Mouse (Mus musculus) kidney, embryonic 15.5 days (tissue): Measurements from ENCODE around the gene G3bp2. TPM values are rescaled to one million over a fixed set of nuclear protein-coding genes. Genes with fewer than 3 reads are reported as not detected.
"Not testable (repeated sequence)": the region's sequence is repeated elsewhere in the genome, so short reads cannot be mapped to it uniquely, and the experiment has no call there.

ENCODE experiments used
- ATAC-seq: fragments of 200-750 bp; cut with Nextera tagmentation; replicated peaks from 2 replicates; pipeline ENCODE4 v1.8.0; 2017; ENCODE audit warnings: moderate TSS enrichment; ENCODE audit not compliant: low FRiP score
- H3K27ac ChIP-seq: fragments of 300-500 bp; sonication (generic); 2 replicates; pipeline ENCODE4 v1.5.1; 2015; ENCODE audit warnings: mild to moderate bottlenecking, inconsistent platforms
- H3K27me3 ChIP-seq: fragments of 300-500 bp; sonication (generic); 2 replicates; pipeline ENCODE4 v1.6.1; 2015; ENCODE audit warnings: inconsistent platforms
- H3K36me3 ChIP-seq: fragments of 300-500 bp; sonication (generic); 2 replicates; pipeline ENCODE4 v1.6.1; 2015; ENCODE audit warnings: inconsistent platforms
- H3K4me1 ChIP-seq: fragments of 300-500 bp; sonication (generic); 2 replicates; pipeline ENCODE4 v1.6.1; 2015; ENCODE audit warnings: inconsistent platforms
- H3K4me2 ChIP-seq: fragments of 300-500 bp; sonication (generic); 2 replicates; pipeline ENCODE4 v1.6.1; 2015; ENCODE audit warnings: moderate library complexity, mild to moderate bottlenecking, inconsistent platforms
- H3K4me3 ChIP-seq: fragments of 300-500 bp; sonication (generic); replicated peaks from 2 replicates; pipeline ENCODE4 v1.5.1; 2015; ENCODE audit warnings: mild to moderate bottlenecking, inconsistent platforms
- H3K9ac ChIP-seq: fragments of 300-500 bp; sonication (generic); 2 replicates; pipeline ENCODE4 v1.6.1; 2015; ENCODE audit warnings: mild to moderate bottlenecking, inconsistent platforms
- H3K9me3 ChIP-seq: fragments of 300-500 bp; sonication (generic); replicated peaks from 2 replicates; pipeline ENCODE4 v1.6.1; 2016; ENCODE audit warnings: inconsistent platforms
- WGBS: fragments of 180-500 bp; shearing (Covaris S2); methylation state at CpG from one replicate; pipeline ENCODE4 v1.1.7; 2015; ENCODE audit warnings: mixed read lengths; 5-methylcytosine and 5-hydroxymethylcytosine counted together
- polyA plus RNA-seq: library from polyadenylated mRNA; unstranded; fragments of >200 nt; fragmentation: Nextera tagmentation; extraction: Ambion mirVana; gene quantifications from 2 replicates; pipeline ENCODE4 v1.2.1, GENCODE M21; 2015

G3bp2 gene
- 174 and 191 TPM in 2 replicates for polyA plus RNA-seq

DNA sequence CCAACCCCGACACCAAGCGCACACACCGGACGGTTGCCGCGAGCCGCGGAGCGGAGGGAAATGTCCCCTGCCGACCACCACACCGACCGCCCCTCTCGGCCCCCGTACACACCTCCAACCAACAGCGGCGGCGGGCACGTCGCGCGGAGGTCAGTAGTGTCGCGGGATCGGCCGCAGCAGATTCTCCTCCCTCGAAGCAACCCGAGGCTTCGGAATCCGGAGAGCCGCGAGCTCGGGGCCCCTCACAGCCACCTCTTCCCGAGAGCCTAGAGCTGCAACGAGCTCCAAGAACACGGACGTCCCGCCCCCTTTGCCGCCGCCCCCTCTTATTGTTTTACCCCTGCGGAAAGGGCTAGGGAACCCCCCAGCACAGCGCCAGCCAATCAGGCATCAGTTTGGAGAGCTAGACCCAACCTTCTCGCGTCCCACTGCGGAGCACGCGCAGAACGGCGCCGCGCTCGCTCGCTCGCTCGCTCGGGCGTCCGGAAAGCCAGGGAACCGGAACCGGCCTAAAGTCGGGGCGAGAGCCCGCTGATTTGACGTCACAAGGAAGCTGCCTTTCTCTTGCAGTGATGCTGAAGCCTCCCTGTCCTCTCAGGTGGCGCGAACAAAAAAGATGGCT is at the start of gene G3bp2:
Gene G3bp2, minus strand, starts transcription at position 303 of the 622 bp plus-strand sequence.
- WGBS, result under 1% methylated on average over 65 of the region's 65 CpGs
- H3K9ac ChIP-seq, result peak within 1 kb of the TSS; percentile 98
- ATAC-seq, result peak; percentile 99

DNA sequence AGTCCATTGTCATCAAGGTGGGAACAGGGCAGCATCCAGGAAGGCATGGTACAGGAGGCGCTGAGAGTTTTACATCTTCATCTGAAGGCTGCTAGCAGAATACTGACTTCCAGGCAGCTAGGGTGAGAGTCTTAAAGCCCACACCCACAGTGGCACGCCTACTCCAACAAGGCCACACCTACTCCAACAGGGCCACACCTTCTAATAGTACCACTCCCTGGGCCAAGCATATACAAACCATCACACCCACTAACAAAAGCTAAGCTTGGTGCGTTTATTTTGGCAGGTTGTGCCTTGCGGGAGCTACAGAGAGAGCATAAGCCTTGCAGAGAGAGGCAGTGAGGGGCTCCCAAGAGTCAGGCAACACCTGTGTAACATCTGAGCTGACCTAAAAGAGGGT is 49.5 kb upstream of the G3bp2 start:
- not testable (repeated sequence) for H3K36me3 ChIP-seq, H3K4me3 ChIP-seq, ATAC-seq, H3K9ac ChIP-seq, H3K4me2 ChIP-seq, H3K9me3 ChIP-seq, H3K27me3 ChIP-seq, H3K27ac ChIP-seq
- WGBS, result 68% methylated on average over 4 of the region's 4 CpGs
- peaks cover 13% of the 10 kb centered on the region for H3K4me1 ChIP-seq

More for the DNA sequence above, at the start of gene G3bp2:
- H3K4me2 ChIP-seq, result peak within 1 kb of the TSS; percentile 70
- peak within 1 kb of the TSS; percentile 99 for H3K27ac ChIP-seq
- no peaks in the 10 kb centered on the region for H3K9me3 ChIP-seq
- H3K4me3 ChIP-seq, result peak within 1 kb of the TSS; percentile 88
- H3K4me1 ChIP-seq, result peaks cover 32% of the 10 kb centered on the region
- H3K27me3 ChIP-seq, result no peaks in the 10 kb centered on the region
- no peaks in the 10 kb centered on the region for H3K36me3 ChIP-seq

DNA sequence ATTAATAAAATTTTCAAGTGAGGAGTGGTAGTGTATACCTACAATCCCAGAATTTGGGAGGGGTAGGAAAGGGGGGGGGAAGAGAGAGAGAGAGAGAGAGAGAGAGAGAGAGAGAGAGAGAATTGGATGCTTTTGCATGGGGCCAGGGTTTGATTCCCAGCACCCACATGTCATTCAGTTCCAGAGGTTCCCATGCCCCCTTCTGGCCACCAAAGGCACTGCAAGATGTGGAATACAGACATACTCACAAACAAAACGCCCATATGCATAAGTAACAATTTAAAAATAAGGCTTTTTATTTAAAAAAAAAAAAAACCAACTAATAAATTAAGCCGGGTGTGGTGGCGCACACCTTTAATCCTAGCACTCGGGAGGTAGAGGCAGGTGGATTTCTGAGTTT is 48.6 kb upstream of the G3bp2 start:
- H3K9ac ChIP-seq, result no peak overlapping the region
- no peak overlapping the region for H3K27ac ChIP-seq
- H3K4me2 ChIP-seq, result no peak overlapping the region
- peaks cover 13% of the 10 kb centered on the region for H3K4me1 ChIP-seq
- no peak for ATAC-seq
- H3K27me3 ChIP-seq, result no peaks in the 10 kb centered on the region
- 91% methylated on average over 4 of the region's 4 CpGs for WGBS
- H3K4me3 ChIP-seq, result no peak overlapping the region
- no peaks in the 10 kb centered on the region for H3K9me3 ChIP-seq
- H3K36me3 ChIP-seq, result no peaks in the 10 kb centered on the region

DNA sequence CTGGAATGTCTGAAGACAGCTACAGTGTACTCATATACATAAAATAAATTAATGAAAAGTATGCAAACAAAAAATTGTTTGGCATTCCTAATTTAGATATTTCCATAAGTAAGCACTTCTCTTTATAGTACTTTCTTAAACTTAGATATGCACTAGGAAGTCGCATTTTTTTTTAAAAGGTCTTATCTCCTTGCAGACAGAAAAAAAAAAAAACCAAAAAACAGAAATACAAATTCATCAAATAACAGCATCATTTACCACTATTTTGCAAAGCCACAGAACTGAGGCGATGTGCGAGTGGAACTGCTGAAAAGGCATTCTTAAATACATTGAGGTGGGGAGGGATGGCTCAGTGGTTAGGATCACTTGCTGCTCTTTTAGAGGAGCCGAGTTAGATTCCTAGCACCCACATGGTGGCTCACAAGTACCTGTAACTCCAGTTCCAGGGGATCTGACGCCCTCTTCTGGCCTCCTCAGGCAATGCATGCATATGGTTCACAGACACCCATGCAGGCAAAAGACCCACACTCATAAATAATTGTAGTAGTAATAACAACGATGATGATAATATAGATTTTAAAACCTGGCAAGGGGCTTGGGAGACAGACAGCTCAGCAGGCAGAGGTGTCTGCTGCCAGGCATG is 46.6 kb upstream of the G3bp2 start:
- no peaks in the 10 kb centered on the region for H3K27me3 ChIP-seq

DNA sequence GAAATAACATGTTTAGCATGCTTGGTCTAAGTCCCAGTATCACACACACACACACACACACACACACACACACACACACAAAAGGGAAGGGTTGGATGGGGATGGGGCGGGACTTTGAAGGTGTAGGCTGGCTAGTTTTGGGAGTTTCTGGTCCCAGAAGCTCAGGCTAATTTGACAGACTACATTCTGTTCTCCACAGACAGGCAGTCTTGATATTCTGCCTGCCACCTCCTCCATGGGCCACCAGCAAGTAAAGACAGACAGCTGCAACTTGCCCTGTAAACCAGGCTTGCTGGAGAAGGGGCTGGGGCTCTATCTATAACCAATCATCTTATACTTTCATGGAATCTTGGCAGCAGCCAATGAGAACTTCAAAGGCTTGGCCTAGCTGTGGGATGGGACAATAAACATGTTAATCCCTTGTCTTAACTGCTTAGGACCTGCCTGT is 45.8 kb upstream of the G3bp2 start:
- no peaks in the 10 kb centered on the region for H3K27me3 ChIP-seq
- H3K36me3 ChIP-seq, result no peaks in the 10 kb centered on the region
- H3K4me1 ChIP-seq, result peaks cover 4% of the 10 kb centered on the region; the same call in 1 of the 2 replicates
- H3K27ac ChIP-seq, result no peak overlapping the region
- no peak overlapping the region for H3K4me2 ChIP-seq
- WGBS, result 54% methylated on average over 1 of the region's 1 CpGs
- no peak for ATAC-seq
- no peak overlapping the region for H3K4me3 ChIP-seq
- no peak overlapping the region for H3K9ac ChIP-seq
- no peaks in the 10 kb centered on the region for H3K9me3 ChIP-seq

More for the DNA sequence above, 46.6 kb upstream of the G3bp2 start:
- Histone ChIP-seq H3K9me3 (no peaks in the 10 kb centered on the region), H3K36me3 (no peaks in the 10 kb centered on the region), H3K27ac (no peak overlapping the region), H3K9ac (no peak overlapping the region), H3K4me2 (no peak overlapping the region), H3K4me1 (peaks cover 4% of the 10 kb centered on the region; the same call in 1 of the 2 replicates), H3K4me3 (no peak overlapping the region)
- ATAC-seq, result no peak
- 90% methylated on average over 6 of the region's 6 CpGs for WGBS

DNA sequence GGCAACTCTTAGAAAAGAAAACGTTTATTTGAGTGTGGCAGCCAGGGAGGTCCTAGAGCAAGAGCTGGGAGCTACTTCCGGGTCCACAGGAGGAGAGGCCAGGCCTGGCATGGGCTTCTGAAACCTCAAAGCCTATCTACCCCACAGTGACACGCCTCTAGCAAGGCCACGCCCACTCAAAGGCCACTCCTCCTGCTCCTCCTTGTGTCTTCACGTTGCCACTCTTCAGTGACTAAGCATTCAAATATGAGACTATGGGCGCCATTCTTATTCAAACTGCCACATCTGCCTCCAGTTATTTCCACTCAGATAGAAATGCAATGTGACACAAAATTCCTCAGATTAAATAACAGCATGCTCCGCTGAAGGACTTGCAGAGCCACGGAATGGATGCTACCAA is 45.1 kb upstream of the G3bp2 start:
- Histone ChIP-seq H3K36me3 (no peaks in the 10 kb centered on the region), H3K9me3 (no peaks in the 10 kb centered on the region), H3K4me3 (no peak overlapping the region), H3K4me2 (peak overlapping the region; percentile 31; the same call in 1 of the 2 replicates), H3K9ac (no peak overlapping the region), H3K4me1 (peaks cover 4% of the 10 kb centered on the region; the same call in 1 of the 2 replicates), H3K27me3 (no peaks in the 10 kb centered on the region), H3K27ac (no peak overlapping the region)
- 17% methylated on average over 8 of the region's 8 CpGs for WGBS
- peak; percentile 90 for ATAC-seq

DNA sequence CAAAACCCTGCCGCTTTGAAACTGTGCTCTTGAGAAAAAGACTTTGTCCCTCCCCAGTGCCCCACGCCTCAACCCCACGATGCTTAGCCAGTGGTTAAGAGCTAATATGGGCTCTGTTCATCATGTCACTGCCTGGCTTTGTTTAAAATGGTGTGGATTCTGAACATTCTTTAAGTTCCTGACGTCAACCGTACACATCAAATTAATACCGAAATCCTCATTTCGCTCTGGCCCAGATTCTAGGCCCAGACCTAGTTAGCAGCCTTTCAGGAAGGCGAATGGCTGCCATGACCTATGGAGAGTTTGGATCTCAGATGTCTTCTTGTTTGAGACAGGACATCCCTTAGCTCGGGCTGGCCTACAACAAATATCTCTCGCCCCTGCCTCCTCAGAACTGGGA is 44.2 kb upstream of the G3bp2 start:
- no peak for ATAC-seq
- Histone ChIP-seq H3K27ac (no peak overlapping the region), H3K9me3 (no peaks in the 10 kb centered on the region), H3K4me2 (no peak overlapping the region), H3K4me3 (no peak overlapping the region), H3K9ac (no peak overlapping the region), H3K4me1 (peaks cover 4% of the 10 kb centered on the region; the same call in 1 of the 2 replicates), H3K36me3 (no peaks in the 10 kb centered on the region), H3K27me3 (no peaks in the 10 kb centered on the region)
- WGBS, result 88% methylated on average over 10 of the region's 10 CpGs

DNA sequence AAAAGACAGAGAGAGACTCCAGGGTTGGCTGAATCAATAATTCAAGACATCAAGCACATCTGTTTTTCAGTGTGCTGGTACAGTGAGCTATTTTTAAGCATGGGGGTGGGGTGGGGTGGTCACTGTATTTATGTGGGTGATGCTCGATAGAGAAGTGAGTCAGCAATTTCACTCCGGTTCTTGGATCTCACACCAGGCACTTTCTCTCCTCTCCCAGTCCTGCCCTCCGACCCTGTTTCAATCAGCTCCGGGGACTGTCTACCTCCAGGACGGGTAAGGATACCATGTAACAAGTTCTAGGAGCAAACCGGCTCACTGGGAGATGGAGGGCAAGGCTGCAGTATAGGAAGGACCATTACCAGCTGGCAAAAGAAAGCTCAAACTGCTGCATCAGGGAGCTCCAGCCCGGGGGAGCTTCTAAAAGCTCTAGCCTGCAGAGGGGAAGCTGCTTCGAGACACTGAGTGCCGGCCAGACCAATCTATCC is 43.7 kb upstream of the G3bp2 start:
- peak; percentile 29; the same call in 1 of the 2 replicates for ATAC-seq
- no peaks in the 10 kb centered on the region for H3K36me3 ChIP-seq
- no peaks in the 10 kb centered on the region for H3K27me3 ChIP-seq
- WGBS, result 51% methylated on average over 9 of the region's 9 CpGs
- no peak overlapping the region for H3K27ac ChIP-seq
- no peak overlapping the region for H3K4me3 ChIP-seq
- H3K9ac ChIP-seq, result no peak overlapping the region
- peaks cover 4% of the 10 kb centered on the region; the same call in 1 of the 2 replicates for H3K4me1 ChIP-seq
- no peak overlapping the region for H3K4me2 ChIP-seq
- no peaks in the 10 kb centered on the region for H3K9me3 ChIP-seq

DNA sequence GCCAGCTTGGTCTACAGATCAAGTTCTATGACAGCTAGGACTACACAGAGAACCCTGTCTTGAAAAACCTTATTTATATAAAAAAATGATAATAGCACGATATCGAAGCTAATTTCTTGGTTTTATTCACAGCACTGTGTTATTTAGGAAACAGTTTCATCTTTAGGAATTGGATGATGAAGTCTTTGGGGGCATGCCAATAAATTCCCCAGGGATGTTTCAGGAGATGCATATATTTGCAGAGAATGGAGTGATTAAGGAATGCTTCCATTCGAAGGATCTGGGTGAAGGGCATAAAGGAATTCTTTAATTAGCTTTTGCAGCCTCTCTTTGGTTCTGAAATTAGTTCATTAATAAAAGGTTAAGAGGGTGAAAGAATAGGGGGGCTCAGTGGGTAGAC is 41.9 kb upstream of the G3bp2 start:
- Histone ChIP-seq H3K27ac (no peak overlapping the region), H3K4me2 (no peak overlapping the region), H3K36me3 (no peaks in the 10 kb centered on the region), H3K4me3 (no peak overlapping the region), H3K27me3 (no peaks in the 10 kb centered on the region), H3K9me3 (no peaks in the 10 kb centered on the region), H3K9ac (no peak overlapping the region), H3K4me1 (peaks cover 4% of the 10 kb centered on the region; the same call in 1 of the 2 replicates)
- WGBS, result 92% methylated on average over 3 of the region's 3 CpGs
- ATAC-seq, result no peak

DNA sequence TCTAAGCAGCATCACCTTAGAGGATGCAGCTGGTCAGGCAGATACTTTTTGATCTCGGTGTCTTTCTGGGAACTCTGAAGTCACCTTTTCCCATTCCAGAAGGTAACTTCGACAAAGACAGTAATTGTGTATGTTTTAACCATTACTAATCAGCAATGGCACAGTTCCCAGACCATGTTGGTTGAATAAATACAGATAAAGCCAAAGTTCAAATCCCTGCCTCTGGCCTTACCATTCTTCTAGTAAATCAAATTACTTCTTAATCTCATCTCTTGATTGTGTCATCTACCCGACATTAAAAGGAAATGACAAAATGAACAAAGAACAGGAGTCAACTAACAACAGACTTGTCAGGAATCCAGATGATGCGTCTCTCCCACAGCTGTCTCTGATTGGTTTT is 38.1 kb upstream of the G3bp2 start:
- Histone ChIP-seq H3K36me3 (no peaks in the 10 kb centered on the region), H3K27ac (no peak overlapping the region), H3K27me3 (no peaks in the 10 kb centered on the region), H3K9ac (no peak overlapping the region), H3K4me1 (no peaks in the 10 kb centered on the region), H3K9me3 (no peaks in the 10 kb centered on the region), H3K4me2 (no peak overlapping the region), H3K4me3 (no peak overlapping the region)
- 78% methylated on average over 4 of the region's 4 CpGs for WGBS
- ATAC-seq, result no peak

DNA sequence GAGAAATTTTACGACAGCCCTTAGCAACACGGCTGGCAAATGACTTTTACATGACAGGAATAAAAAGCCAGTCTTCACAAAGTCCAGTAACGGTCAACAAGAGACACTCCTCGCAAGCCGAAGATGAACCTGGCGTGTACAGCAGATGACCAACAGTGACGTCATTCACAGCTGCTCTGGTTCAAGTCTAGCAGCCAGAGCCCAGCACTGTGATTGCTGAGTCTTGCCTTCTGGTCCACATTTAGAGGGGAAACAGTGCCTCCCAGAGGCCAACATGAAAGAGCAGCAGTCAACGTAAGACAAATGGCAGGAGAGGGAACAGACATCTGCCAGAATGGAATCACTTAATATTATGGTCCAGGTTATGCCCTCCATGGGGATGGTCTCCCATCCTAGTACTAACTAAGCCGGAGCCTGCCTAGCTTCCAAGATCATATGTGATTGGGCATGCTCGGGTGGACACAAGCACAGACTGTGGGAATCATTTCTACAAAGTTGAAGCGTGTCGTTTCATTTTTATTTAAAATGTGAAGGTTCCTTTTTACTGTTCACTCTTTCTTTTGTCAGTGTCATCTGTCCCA is 34.4 kb upstream of the G3bp2 start:
- Histone ChIP-seq H3K36me3 (no peaks in the 10 kb centered on the region), H3K4me3 (no peak overlapping the region), H3K9ac (no peak overlapping the region), H3K4me2 (no peak overlapping the region), H3K27ac (no peak overlapping the region), H3K27me3 (no peaks in the 10 kb centered on the region), H3K9me3 (no peaks in the 10 kb centered on the region), H3K4me1 (peaks cover 2% of the 10 kb centered on the region)
- ATAC-seq, result peak; percentile 77
- WGBS, result 60% methylated on average over 12 of the region's 12 CpGs

DNA sequence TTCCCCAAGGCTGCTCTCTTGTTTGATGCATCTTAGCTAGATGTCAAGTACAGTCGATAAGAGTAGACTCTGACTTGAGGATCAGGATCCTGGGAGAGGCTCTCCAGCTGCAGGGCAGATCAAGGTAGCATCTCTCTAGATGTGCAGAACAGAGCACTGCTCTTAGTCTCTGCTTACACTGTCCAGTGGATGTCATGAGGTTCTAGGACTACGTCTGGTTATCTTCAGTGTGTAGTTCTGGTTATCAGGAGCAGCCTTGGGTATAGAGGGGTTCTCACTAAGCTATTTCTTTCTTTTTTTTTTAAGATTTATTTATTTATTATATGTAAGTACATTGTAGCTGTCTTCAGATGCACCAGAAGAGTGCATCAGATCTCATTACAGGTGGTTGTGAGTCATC is 31.4 kb upstream of the G3bp2 start:
- Histone ChIP-seq H3K9ac (no peak overlapping the region), H3K27ac (no peak overlapping the region), H3K36me3 (no peaks in the 10 kb centered on the region), H3K4me1 (peaks cover 10% of the 10 kb centered on the region), H3K27me3 (no peaks in the 10 kb centered on the region), H3K9me3 (no peaks in the 10 kb centered on the region), H3K4me3 (no peak overlapping the region), H3K4me2 (no peak overlapping the region)
- WGBS, result 87% methylated on average over 2 of the region's 2 CpGs
- ATAC-seq, result no peak
